Mouse (Mus musculus): Measurements from ENCODE around the gene Cgnl1. TPM values are rescaled to one million over a fixed set of nuclear protein-coding genes. Genes with fewer than 3 reads are reported as not detected.

Cgnl1 gene
- polyA plus RNA-seq, 1 experiment, result 105 TPM

- WGBS, result 91% methylated on average over 1 of the region's 1 CpGs
- peaks cover 6% of the 10 kb centered on the region; the same call in 1 of the 2 replicates for H3K36me3 ChIP-seq (ENCODE audit: control insufficient read depth, insufficient read depth, low read length)
- H3K27ac ChIP-seq (ENCODE audit: insufficient read depth, low read depth, low read length), result peak overlapping the region; percentile 89
- no peak overlapping the region for H3K4me3 ChIP-seq (ENCODE audit: insufficient read depth, low read depth, low read length)
- no peaks in the 10 kb centered on the region for H3K27me3 ChIP-seq (replicated peaks; ENCODE audit: control insufficient read depth, insufficient read depth, low read length)
- DNase-seq, result no peak
- TF ChIP-seq CTCF (conservative IDR thresholded peaks at IDR 0.05; ENCODE audit: insufficient read depth, insufficient read length, low read depth, low read length), result no peak
- no peak for TF ChIP-seq POLR2A (IDR thresholded peaks at IDR 0.05; ENCODE audit: low read depth, low read length)
- H3K4me1 ChIP-seq (ENCODE audit: control insufficient read depth, insufficient read depth, low read length), result peaks cover 34% of the 10 kb centered on the region
These were observed 134.5 kb downstream of the Cgnl1 start for GRCm38 (mm10) chr9:71636854-71637253.

GRCm38 (mm10) chr9:71635627-71636026, 135.8 kb downstream of the Cgnl1 start:
- Histone ChIP-seq H3K27me3 (replicated peaks; ENCODE audit: control insufficient read depth, insufficient read depth, low read length) (no peaks in the 10 kb centered on the region), H3K4me3 (ENCODE audit: insufficient read depth, low read depth, low read length) (no peak overlapping the region), H3K27ac (ENCODE audit: insufficient read depth, low read depth, low read length) (peak overlapping the region; percentile 89), H3K36me3 (ENCODE audit: control insufficient read depth, insufficient read depth, low read length) (peaks cover 8% of the 10 kb centered on the region), H3K4me1 (ENCODE audit: control insufficient read depth, insufficient read depth, low read length) (peaks cover 28% of the 10 kb centered on the region)
- WGBS, result 35% methylated on average over 1 of the region's 1 CpGs
- peak; percentile 67 for DNase-seq
- TF ChIP-seq CTCF (conservative IDR thresholded peaks at IDR 0.05; ENCODE audit: insufficient read depth, insufficient read length, low read depth, low read length) (no peak), POLR2A (IDR thresholded peaks at IDR 0.05; ENCODE audit: low read depth, low read length) (no peak)

GRCm38 (mm10) chr9:71634916-71635315, 136.5 kb downstream of the Cgnl1 start:
- WGBS, result 65% methylated on average over 2 of the region's 2 CpGs
- peak; percentile 79 for DNase-seq
- Histone ChIP-seq H3K27ac (ENCODE audit: insufficient read depth, low read depth, low read length) (peak overlapping the region; percentile 89), H3K4me1 (ENCODE audit: control insufficient read depth, insufficient read depth, low read length) (peaks cover 28% of the 10 kb centered on the region), H3K36me3 (ENCODE audit: control insufficient read depth, insufficient read depth, low read length) (peaks cover 12% of the 10 kb centered on the region), H3K27me3 (replicated peaks; ENCODE audit: control insufficient read depth, insufficient read depth, low read length) (no peaks in the 10 kb centered on the region), H3K4me3 (ENCODE audit: insufficient read depth, low read depth, low read length) (no peak overlapping the region)
- no peak for TF ChIP-seq CTCF (conservative IDR thresholded peaks at IDR 0.05; ENCODE audit: insufficient read depth, insufficient read length, low read depth, low read length)
- TF ChIP-seq POLR2A (IDR thresholded peaks at IDR 0.05; ENCODE audit: low read depth, low read length), result no peak

- no peak for DNase-seq
- TF ChIP-seq POLR2A (IDR thresholded peaks at IDR 0.05; ENCODE audit: low read depth, low read length) (no peak), CTCF (conservative IDR thresholded peaks at IDR 0.05; ENCODE audit: insufficient read depth, insufficient read length, low read depth, low read length) (no peak)
- H3K36me3 ChIP-seq (ENCODE audit: control insufficient read depth, insufficient read depth, low read length), result peaks cover 16% of the 10 kb centered on the region
- peaks cover 16% of the 10 kb centered on the region for H3K4me1 ChIP-seq (ENCODE audit: control insufficient read depth, insufficient read depth, low read length)
- WGBS, result 56% methylated on average over 6 of the region's 6 CpGs
- no peaks in the 10 kb centered on the region for H3K27me3 ChIP-seq (replicated peaks; ENCODE audit: control insufficient read depth, insufficient read depth, low read length)
- no peak overlapping the region for H3K4me3 ChIP-seq (ENCODE audit: insufficient read depth, low read depth, low read length)
- H3K27ac ChIP-seq (ENCODE audit: insufficient read depth, low read depth, low read length), result no peak overlapping the region
These were observed 142.5 kb downstream of the Cgnl1 start for GRCm38 (mm10) chr9:71628921-71629320.

GRCm38 (mm10) chr9:71628286-71628685, 143.1 kb downstream of the Cgnl1 start:
- WGBS, result 63% methylated on average over 6 of the region's 6 CpGs
- Histone ChIP-seq H3K4me3 (ENCODE audit: insufficient read depth, low read depth, low read length) (no peak overlapping the region), H3K27ac (ENCODE audit: insufficient read depth, low read depth, low read length) (0 out of 2 replicates have a peak overlapping the region, but pooled peaks have one; percentile 32), H3K27me3 (replicated peaks; ENCODE audit: control insufficient read depth, insufficient read depth, low read length) (no peaks in the 10 kb centered on the region), H3K4me1 (ENCODE audit: control insufficient read depth, insufficient read depth, low read length) (peaks cover 22% of the 10 kb centered on the region), H3K36me3 (ENCODE audit: control insufficient read depth, insufficient read depth, low read length) (peaks cover 16% of the 10 kb centered on the region)
- no peak for DNase-seq
- TF ChIP-seq CTCF (conservative IDR thresholded peaks at IDR 0.05; ENCODE audit: insufficient read depth, insufficient read length, low read depth, low read length) (no peak), POLR2A (IDR thresholded peaks at IDR 0.05; ENCODE audit: low read depth, low read length) (no peak)

GRCm38 (mm10) chr9:71625961-71626360, 145.4 kb downstream of the Cgnl1 start:
- Histone ChIP-seq H3K4me1 (ENCODE audit: control insufficient read depth, insufficient read depth, low read length) (peaks cover 32% of the 10 kb centered on the region), H3K27me3 (replicated peaks; ENCODE audit: control insufficient read depth, insufficient read depth, low read length) (no peaks in the 10 kb centered on the region), H3K27ac (ENCODE audit: insufficient read depth, low read depth, low read length) (peak overlapping the region; percentile 90), H3K4me3 (ENCODE audit: insufficient read depth, low read depth, low read length) (no peak overlapping the region), H3K36me3 (ENCODE audit: control insufficient read depth, insufficient read depth, low read length) (peaks cover 9% of the 10 kb centered on the region)
- TF ChIP-seq CTCF (conservative IDR thresholded peaks at IDR 0.05; ENCODE audit: insufficient read depth, insufficient read length, low read depth, low read length) (no peak), POLR2A (IDR thresholded peaks at IDR 0.05; ENCODE audit: low read depth, low read length) (no peak)
- WGBS, result 85% methylated on average over 6 of the region's 6 CpGs
- no peak for DNase-seq

GRCm38 (mm10) chr9:71624793-71625495, 146.5 kb downstream of the Cgnl1 start:
- peak; percentile 83 for DNase-seq
- 24% methylated on average over 10 of the region's 10 CpGs for WGBS

More at GRCm38 (mm10) chr9:71624793-71625495, 146.5 kb downstream of the Cgnl1 start:
- H3K4me3 ChIP-seq (ENCODE audit: insufficient read depth, low read depth, low read length), result no peak overlapping the region
- H3K27me3 ChIP-seq (replicated peaks; ENCODE audit: control insufficient read depth, insufficient read depth, low read length), result no peaks in the 10 kb centered on the region
- H3K4me1 ChIP-seq (ENCODE audit: control insufficient read depth, insufficient read depth, low read length), result peaks cover 32% of the 10 kb centered on the region
- H3K36me3 ChIP-seq (ENCODE audit: control insufficient read depth, insufficient read depth, low read length), result peaks cover 4% of the 10 kb centered on the region
- H3K27ac ChIP-seq (ENCODE audit: insufficient read depth, low read depth, low read length), result peak overlapping the region; percentile 85
- TF ChIP-seq POLR2A (IDR thresholded peaks at IDR 0.05; ENCODE audit: low read depth, low read length) (no peak), CTCF (conservative IDR thresholded peaks at IDR 0.05; ENCODE audit: insufficient read depth, insufficient read length, low read depth, low read length) (peak; percentile 67)

All from kidney, adult 2 months (tissue).